Mouse (Mus musculus) embryonic facial prominence, embryonic 14.5 days (tissue): ENCODE measurements around the gene C1qtnf4. TPM values are rescaled to one million over a fixed set of nuclear protein-coding genes. Genes with fewer than 3 reads are reported as not detected.

Experiments used
- ATAC-seq: fragments of 200-750 bp; cut with Nextera tagmentation; 2 replicates; pipeline ENCODE4 v1.8.0; 2017; ENCODE audit warnings: low read depth, moderate number of reproducible peaks, moderate TSS enrichment
- DNase-seq: peaks from one replicate; pipeline ENCODE4 v3.0.0-alpha.2; 2015; ENCODE audit warnings: low spot score
- H3K27ac ChIP-seq: fragments of 300-500 bp; sonication (generic); replicated peaks from 2 replicates; pipeline ENCODE4 v1.5.1; 2014; ENCODE audit warnings: low read depth, mild to moderate bottlenecking, low read length, moderate library complexity
- H3K27me3 ChIP-seq: fragments of 300-500 bp; sonication (generic); replicated peaks from 2 replicates; pipeline ENCODE4 v1.6.1; 2014; ENCODE audit warnings: low read length; ENCODE audit not compliant: control insufficient read depth, insufficient read depth
- H3K36me3 ChIP-seq: fragments of 300-500 bp; sonication (generic); 2 replicates; pipeline ENCODE4 v1.6.1; 2014; ENCODE audit warnings: low read length, mixed read lengths; ENCODE audit not compliant: control insufficient read depth, insufficient read depth
- H3K4me1 ChIP-seq: fragments of 300-500 bp; sonication (generic); 2 replicates; pipeline ENCODE4 v1.6.1; 2014; ENCODE audit warnings: antibody characterized with exemption, low read length; ENCODE audit not compliant: control insufficient read depth, insufficient read depth
- H3K4me2 ChIP-seq: fragments of 300-500 bp; sonication (generic); 2 replicates; pipeline ENCODE4 v1.6.1; 2014; ENCODE audit warnings: low read depth, mild to moderate bottlenecking, low read length, moderate library complexity, mixed read lengths
- H3K4me3 ChIP-seq: fragments of 300-500 bp; sonication (generic); 2 replicates; pipeline ENCODE4 v1.5.1; 2014; ENCODE audit warnings: low read depth, mild to moderate bottlenecking, low read length
- H3K9ac ChIP-seq: fragments of 300-500 bp; sonication (generic); 2 replicates; pipeline ENCODE4 v1.6.1; 2014; ENCODE audit warnings: low read depth, mild to moderate bottlenecking, low read length, moderate library complexity, mixed read lengths
- H3K9me3 ChIP-seq: fragments of 300-500 bp; sonication (generic); 2 replicates; pipeline ENCODE4 v1.6.1; 2016; ENCODE audit warnings: low read length; ENCODE audit not compliant: control insufficient read depth
- WGBS: fragments of 180-500 bp; shearing (Covaris S2); extraction: QIAGEN DNeasy Blood & Tissue Kit; methylation state at CpG from one replicate; pipeline ENCODE4 v1.1.7; 2014; 5-methylcytosine and 5-hydroxymethylcytosine counted together
- polyA plus RNA-seq: library from polyadenylated mRNA; unstranded; fragments of >200 nt; fragmentation: Nextera tagmentation; extraction: Ambion mirVana; gene quantifications from 2 replicates; pipeline ENCODE4 v1.2.1, GENCODE M21; 2014

Gene C1qtnf4
- polyA plus RNA-seq, 1 experiment from 2014 or later = 19.9 TPM

GRCm38 (mm10) chr2:90931829-90932228, 46.2 kb downstream of the C1qtnf4 start:
- DNase-seq = no peak
- Histone ChIP-seq H3K27me3 (no peaks in the 10 kb centered on the region), H3K27ac (no peak overlapping the region), H3K4me1 (no peaks in the 10 kb centered on the region), H3K4me2 (no peak overlapping the region), H3K36me3 (no peaks in the 10 kb centered on the region), H3K9ac (no peak overlapping the region), H3K4me3 (no peak overlapping the region), H3K9me3 (no peaks in the 10 kb centered on the region)
- 67% methylated on average over 8 of the region's 8 CpGs for WGBS
- no peak for ATAC-seq

GRCm38 (mm10) chr2:90932273-90932672, 46.6 kb downstream of the C1qtnf4 start:
- Histone ChIP-seq H3K4me3 (no peak overlapping the region), H3K36me3 (no peaks in the 10 kb centered on the region), H3K27ac (no peak overlapping the region), H3K4me1 (no peaks in the 10 kb centered on the region), H3K9ac (no peak overlapping the region), H3K4me2 (no peak overlapping the region), H3K9me3 (no peaks in the 10 kb centered on the region), H3K27me3 (no peaks in the 10 kb centered on the region)
- ATAC-seq = no peak
- 68% methylated on average over 2 of the region's 2 CpGs for WGBS
- no peak for DNase-seq

- H3K27me3 ChIP-seq = no peaks in the 10 kb centered on the region
- no peak overlapping the region for H3K9ac ChIP-seq
- H3K4me3 ChIP-seq = no peak overlapping the region
- H3K36me3 ChIP-seq = no peaks in the 10 kb centered on the region
- H3K4me2 ChIP-seq = no peak overlapping the region
- DNase-seq = no peak
- peaks cover 23% of the 10 kb centered on the region for H3K4me1 ChIP-seq
- ATAC-seq = no peak
- no peaks in the 10 kb centered on the region for H3K9me3 ChIP-seq
- WGBS = 71% methylated on average over 3 of the region's 3 CpGs
- H3K27ac ChIP-seq = no peak overlapping the region
Observed at GRCm38 (mm10) chr2:90938362-90938761, 52.7 kb downstream of the C1qtnf4 start.

- Histone ChIP-seq H3K4me2 (peak overlapping the region; percentile 71), H3K4me1 (peaks cover 23% of the 10 kb centered on the region), H3K27me3 (no peaks in the 10 kb centered on the region), H3K9ac (peak overlapping the region; percentile 96), H3K27ac (peak overlapping the region; percentile 91), H3K4me3 (peak overlapping the region; percentile 90), H3K36me3 (no peaks in the 10 kb centered on the region), H3K9me3 (no peaks in the 10 kb centered on the region)
- 35% methylated on average over 8 of the region's 8 CpGs for WGBS
- peak; percentile 20; the same call in 1 of the 2 replicates for ATAC-seq
- peak; percentile 29 for DNase-seq
Observed at GRCm38 (mm10) chr2:90939750-90940149, 54.1 kb downstream of the C1qtnf4 start.

Other genes with a start within 250 kb of the C1qtnf4 start
- gene Nup160, start 208.6 kb upstream of the C1qtnf4 start, polyA plus RNA-seq = 41.1 and 45.6 TPM in 2 replicates
- 60.9 and 71.9 TPM in 2 replicates for gene Fnbp4, start 140.5 kb upstream of the C1qtnf4 start, polyA plus RNA-seq
- 1.7 and 2.8 TPM in 2 replicates for gene Agbl2, start 103.1 kb upstream of the C1qtnf4 start, polyA plus RNA-seq
- 207 and 210 TPM in 2 replicates for gene Mtch2, start 38.7 kb upstream of the C1qtnf4 start, polyA plus RNA-seq
- 25.8 and 31.0 TPM in 2 replicates for gene Kbtbd4, start 18.9 kb downstream of the C1qtnf4 start, polyA plus RNA-seq
- gene Ndufs3, start 19.0 kb downstream of the C1qtnf4 start, polyA plus RNA-seq = 203 and 206 TPM in 2 replicates
- 48.5 and 53.8 TPM in 2 replicates for gene Celf1, start 54.5 kb downstream of the C1qtnf4 start, polyA plus RNA-seq
- 35.4 and 40.5 TPM in 2 replicates for gene Rapsn, start 149.8 kb downstream of the C1qtnf4 start, polyA plus RNA-seq
- gene Psmc3, start 168.1 kb downstream of the C1qtnf4 start, polyA plus RNA-seq = 309 and 320 TPM in 2 replicates
- 62.1 and 64.8 TPM in 2 replicates for gene Slc39a13, start 184.6 kb downstream of the C1qtnf4 start, polyA plus RNA-seq
- 10.2 and 10.6 TPM in 2 replicates for gene Spi1, start 196.5 kb downstream of the C1qtnf4 start, polyA plus RNA-seq
- 0.30 and 0.79 TPM in 2 replicates for gene Mybpc3, start 232.3 kb downstream of the C1qtnf4 start, polyA plus RNA-seq